22 mouse cellular contexts compared by ENCODE assay signal in the genomic region with DNA sequence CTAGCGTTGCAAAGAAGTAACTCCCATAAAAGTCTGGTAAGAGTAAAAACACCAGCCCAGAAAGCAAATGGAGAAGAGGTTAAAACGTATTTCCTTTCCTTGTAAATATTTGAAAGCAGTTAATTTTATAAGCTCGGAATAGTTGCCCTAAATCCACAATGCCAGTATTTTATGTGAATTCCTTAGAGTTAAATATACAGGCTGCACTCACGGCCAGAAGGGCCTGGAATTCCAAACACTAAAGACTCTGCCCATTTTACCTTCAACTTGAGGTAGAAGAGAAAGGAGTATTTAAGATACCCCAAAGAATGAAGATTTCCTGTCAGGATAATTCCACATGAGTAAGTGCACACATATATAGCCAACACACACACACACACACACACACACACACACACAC.
DNase-seq lines count a peak whose midpoint lies in the region; ATAC-seq and TF ChIP-seq lines count a peak whose summit lies in the region.
"Had no signal": no experiment of that assay in that cellular context is flagged by ENCODE, and none has a peak within 500 bp of the region (broad histone marks: within the 10 kb centered on the region; RNA-seq: fewer than 3 reads in every experiment).

No protein-coding gene starts in this region.

- 28% methylated on average over 4 of the region's 4 CpGs for WGBS in kidney, postnatal 0 days
- WGBS in limb, embryonic 10.5 days = 38% methylated on average over 4 of the region's 4 CpGs
- WGBS in limb, embryonic 13.5 days = 7% methylated on average over 4 of the region's 4 CpGs

- peak; percentile 28 for DNase-seq in kidney, postnatal 0 days (ENCODE audit: low spot score)
- DNase-seq in kidney, adult 8-10 months = no peak
- no peak for DNase-seq in limb, embryonic 10.5 days (ENCODE audit: low spot score)
- DNase-seq in layer of hippocampus, adult 11-12 months (ENCODE audit: low spot score) = no peak
- DNase-seq: adrenal gland, adult 2 months; adrenal gland, postnatal 14 days; cerebellum, adult 11 months; cerebellum, adult 2 months; cerebellum, adult 9-11 months; cerebellum, postnatal 25 days; gastrocnemius, postnatal 10 days; gastrocnemius, postnatal 36 days; heart, adult 11 months had no signal

- no peak overlapping the region for H3K4me3 ChIP-seq in kidney, postnatal 0 days (replicated peaks; ENCODE audit: low read depth, low read length)
- no peak overlapping the region for H3K4me3 ChIP-seq in limb, embryonic 10.5 days
- H3K4me3 ChIP-seq in limb, embryonic 13.5 days = no peak overlapping the region
- H3K4me3 ChIP-seq: embryonic facial prominence, embryonic 12.5 days; embryonic facial prominence, embryonic 15.5 days; forebrain, embryonic 12.5 days; hindbrain, embryonic 12.5 days; hindbrain, embryonic 15.5 days had no signal

- H3K9ac ChIP-seq in kidney, postnatal 0 days (ENCODE audit: low read depth, low read length) = no peak overlapping the region
- H3K9ac ChIP-seq in limb, embryonic 13.5 days = no peak overlapping the region
- H3K9ac ChIP-seq: embryonic facial prominence, embryonic 12.5 days; embryonic facial prominence, embryonic 15.5 days; forebrain, embryonic 12.5 days; hindbrain, embryonic 12.5 days; hindbrain, embryonic 15.5 days had no signal

- TF ChIP-seq CTCF in kidney, postnatal 0 days (IDR thresholded peaks at IDR 0.05; ENCODE audit: low read depth) = no peak

- ATAC-seq in kidney, postnatal 0 days (replicated peaks; ENCODE audit: low FRiP score, low read depth) = no peak
- ATAC-seq in limb, embryonic 13.5 days (ENCODE audit: low FRiP score, low read depth) = peak; percentile 75
- no peak for ATAC-seq in inflammation-experienced regulatory T-cells, adult 6 months
- ATAC-seq: CD4-positive, CD25-positive, alpha-beta regulatory T cell, adult 4 months had no signal

- no peaks in the 10 kb centered on the region for H3K36me3 ChIP-seq in kidney, postnatal 0 days (ENCODE audit: insufficient read depth, low read length)
- H3K36me3 ChIP-seq in limb, embryonic 10.5 days = no peaks in the 10 kb centered on the region
- no peaks in the 10 kb centered on the region for H3K36me3 ChIP-seq in limb, embryonic 13.5 days
- H3K36me3 ChIP-seq: embryonic facial prominence, embryonic 12.5 days; embryonic facial prominence, embryonic 15.5 days; forebrain, embryonic 12.5 days; hindbrain, embryonic 12.5 days; hindbrain, embryonic 15.5 days had no signal

- no peaks in the 10 kb centered on the region for H3K27me3 ChIP-seq in kidney, postnatal 0 days (ENCODE audit: insufficient read depth, low read length)
- H3K27me3 ChIP-seq in limb, embryonic 10.5 days (ENCODE audit: low read depth, poor library complexity, severe bottlenecking) = no peaks in the 10 kb centered on the region
- H3K27me3 ChIP-seq in limb, embryonic 13.5 days = no peaks in the 10 kb centered on the region
- H3K27me3 ChIP-seq: embryonic facial prominence, embryonic 12.5 days; embryonic facial prominence, embryonic 15.5 days; hindbrain, embryonic 12.5 days; hindbrain, embryonic 15.5 days had no signal

- H3K4me1 ChIP-seq in kidney, postnatal 0 days (replicated peaks; ENCODE audit: insufficient read depth, low read length) = no peaks in the 10 kb centered on the region
- H3K4me1 ChIP-seq in limb, embryonic 10.5 days = peaks cover 65% of the 10 kb centered on the region
- peaks cover 21% of the 10 kb centered on the region for H3K4me1 ChIP-seq in limb, embryonic 13.5 days
- H3K4me1 ChIP-seq: embryonic facial prominence, embryonic 15.5 days had no signal

- no peaks in the 10 kb centered on the region for H3K9me3 ChIP-seq in kidney, postnatal 0 days (replicated peaks; ENCODE audit: low read length)
- H3K9me3 ChIP-seq in limb, embryonic 10.5 days (replicated peaks) = no peaks in the 10 kb centered on the region
- H3K9me3 ChIP-seq in limb, embryonic 13.5 days = no peaks in the 10 kb centered on the region
- H3K9me3 ChIP-seq: embryonic facial prominence, embryonic 12.5 days; embryonic facial prominence, embryonic 15.5 days; forebrain, embryonic 12.5 days; hindbrain, embryonic 12.5 days; hindbrain, embryonic 15.5 days had no signal

- H3K4me2 ChIP-seq in kidney, postnatal 0 days (ENCODE audit: low read length) = no peak overlapping the region
- 0 out of 2 replicates have a peak overlapping the region, but pooled peaks have one; percentile 27 for H3K4me2 ChIP-seq in limb, embryonic 13.5 days (replicated peaks)
- H3K4me2 ChIP-seq: embryonic facial prominence, embryonic 12.5 days; embryonic facial prominence, embryonic 15.5 days; forebrain, embryonic 12.5 days; heart, embryonic 11.5 days; hindbrain, embryonic 12.5 days had no signal

- no peak overlapping the region for H3K27ac ChIP-seq in kidney, postnatal 0 days
- peak overlapping the region; percentile 42; the same call in 1 of the 2 replicates for H3K27ac ChIP-seq in limb, embryonic 10.5 days
- H3K27ac ChIP-seq in limb, embryonic 13.5 days = no peak overlapping the region
- H3K27ac ChIP-seq: embryonic facial prominence, embryonic 12.5 days; embryonic facial prominence, embryonic 15.5 days; forebrain, embryonic 12.5 days; hindbrain, embryonic 12.5 days; hindbrain, embryonic 15.5 days had no signal
